Mouse (Mus musculus): ENCODE measurements around the gene Gm21954.

DNA sequence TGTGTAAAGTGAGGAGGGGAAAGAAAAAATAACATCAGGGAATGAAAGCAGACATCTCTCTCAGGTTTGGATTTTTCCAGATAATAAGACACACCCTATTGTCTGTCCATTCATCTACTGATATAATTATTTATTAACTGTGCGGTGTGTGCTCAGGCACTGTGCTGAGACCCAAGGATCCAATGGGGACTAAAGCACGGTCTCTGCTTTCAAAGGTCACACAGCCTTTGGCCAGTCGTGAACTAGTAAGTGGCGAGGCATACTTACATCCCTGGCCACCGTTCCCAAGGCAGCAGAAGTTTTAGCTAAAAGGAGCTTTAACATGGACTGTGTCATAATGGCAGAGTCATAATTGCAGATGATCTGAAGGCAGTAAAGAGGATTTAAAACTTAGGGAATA, 44.0 kb upstream of the Gm21954 start:
- TF ChIP-seq POLR2A (IDR thresholded peaks at IDR 0.05; ENCODE audit: control insufficient read depth, low read depth, low read length) (no peak), CTCF (IDR thresholded peaks at IDR 0.05; ENCODE audit: control insufficient read depth, insufficient read depth, insufficient replicate concordance, low read depth, low read length) (no peak)
